Mouse (Mus musculus) forebrain, embryonic 16.5 days (tissue): ENCODE results near the gene Ppp2r5d. TPM values are rescaled to one million over a fixed set of nuclear protein-coding genes. Genes with fewer than 3 reads are reported as not detected.

Experiments
- ATAC-seq: fragments of 200-750 bp; cut with Nextera tagmentation; 2 replicates; pipeline ENCODE4 v1.8.0; 2017; ENCODE audit warnings: mild to moderate bottlenecking, moderate library complexity
- H3K27ac ChIP-seq: fragments of 300-500 bp; sonication (generic); 2 replicates; pipeline ENCODE4 v1.5.1; 2014; ENCODE audit warnings: low read length, control low read depth
- H3K27me3 ChIP-seq: fragments of 300-500 bp; sonication (generic); replicated peaks from 2 replicates; pipeline ENCODE4 v1.6.1; 2014; ENCODE audit warnings: low read length; ENCODE audit not compliant: control insufficient read depth, insufficient read depth
- H3K36me3 ChIP-seq: fragments of 300-500 bp; sonication (generic); 2 replicates; pipeline ENCODE4 v1.6.1; 2014; ENCODE audit not compliant: control insufficient read depth, insufficient read depth
- H3K4me1 ChIP-seq: fragments of 300-500 bp; sonication (generic); replicated peaks from 2 replicates; pipeline ENCODE4 v1.6.1; 2014; ENCODE audit warnings: low read length; ENCODE audit not compliant: control insufficient read depth, insufficient read depth
- H3K4me2 ChIP-seq: fragments of 300-500 bp; sonication (generic); 2 replicates; pipeline ENCODE4 v1.6.1; 2014; ENCODE audit warnings: mild to moderate bottlenecking, low read length, control low read depth
- H3K4me3 ChIP-seq: fragments of 300-500 bp; sonication (generic); replicated peaks from 2 replicates; pipeline ENCODE4 v1.5.1; 2014; ENCODE audit warnings: mild to moderate bottlenecking, low read length, control low read depth
- H3K9ac ChIP-seq: fragments of 300-500 bp; sonication (generic); replicated peaks from 2 replicates; pipeline ENCODE4 v1.6.1; 2014; ENCODE audit warnings: low read depth, low read length, control low read depth
- H3K9me3 ChIP-seq: fragments of 300-500 bp; sonication (generic); 2 replicates; pipeline ENCODE4 v1.6.1; 2016; ENCODE audit warnings: low read length; ENCODE audit not compliant: control insufficient read depth
- WGBS: fragments of 180-500 bp; shearing (Covaris S2); extraction: QIAGEN DNeasy Blood & Tissue Kit; methylation state at CpG from one replicate; pipeline ENCODE4 v1.1.7; 2014; 5-methylcytosine and 5-hydroxymethylcytosine counted together
- polyA plus RNA-seq: library from polyadenylated mRNA; unstranded; fragments of >200 nt; fragmentation: Nextera tagmentation; extraction: Ambion mirVana; gene quantifications from 2 replicates; pipeline ENCODE4 v1.2.1, GENCODE M21; 2015

Ppp2r5d gene
- polyA plus RNA-seq, 1 experiment from 2014 or later: 96.6 TPM

- Histone ChIP-seq H3K4me1 (peaks cover 24% of the 10 kb centered on the region), H3K27me3 (no peaks in the 10 kb centered on the region), H3K4me2 (peak within 1 kb of the TSS; percentile 96), H3K4me3 (peak within 1 kb of the TSS; percentile 69), H3K36me3 (peaks cover 9% of the 10 kb centered on the region; the same call in 1 of the 2 replicates), H3K9ac (peak within 1 kb of the TSS; percentile 77), H3K9me3 (no peaks in the 10 kb centered on the region), H3K27ac (peak within 1 kb of the TSS; percentile 86)
- WGBS: under 1% methylated on average over 53 of the region's 53 CpGs
- ATAC-seq: peak; percentile 75
Observed at GRCm38 (mm10) chr17:46645561-46646321, 59.2 kb downstream of the Ppp2r5d start, which contains the start of the genes Klc4 and Mrpl2. TSS of gene Klc4 (minus strand) at chr17:46646022. TSS of gene Mrpl2 (plus strand) at chr17:46646229.

- Histone ChIP-seq H3K4me3 (peak overlapping the region; percentile 69), H3K36me3 (peaks cover 12% of the 10 kb centered on the region), H3K9ac (peak overlapping the region; percentile 74), H3K9me3 (no peaks in the 10 kb centered on the region), H3K4me2 (peak overlapping the region; percentile 94), H3K27ac (no peak overlapping the region; the same call in 1 of the 2 replicates), H3K4me1 (peaks cover 24% of the 10 kb centered on the region), H3K27me3 (no peaks in the 10 kb centered on the region)
- ATAC-seq: no peak
- 9% methylated on average over 10 of the region's 11 CpGs for WGBS
Observed at GRCm38 (mm10) chr17:46644916-46645475, 59.9 kb downstream of the Ppp2r5d start.

- Histone ChIP-seq H3K36me3 (peaks cover 12% of the 10 kb centered on the region), H3K27ac (no peak overlapping the region), H3K4me3 (no peak overlapping the region)
Observed at GRCm38 (mm10) chr17:46644152-46644805, 60.6 kb downstream of the Ppp2r5d start.

GRCm38 (mm10) chr17:46642060-46642459, 62.9 kb downstream of the Ppp2r5d start:
- H3K27ac ChIP-seq: no peak overlapping the region
- H3K4me2 ChIP-seq: no peak overlapping the region
- H3K36me3 ChIP-seq: peaks cover 14% of the 10 kb centered on the region
- peaks cover 23% of the 10 kb centered on the region for H3K4me1 ChIP-seq
- H3K9me3 ChIP-seq: no peaks in the 10 kb centered on the region
- no peaks in the 10 kb centered on the region for H3K27me3 ChIP-seq
- H3K4me3 ChIP-seq: no peak overlapping the region
- ATAC-seq: no peak
- WGBS: 88% methylated on average over 17 of the region's 17 CpGs
- no peak overlapping the region for H3K9ac ChIP-seq

More at GRCm38 (mm10) chr17:46644152-46644805, 60.6 kb downstream of the Ppp2r5d start:
- Histone ChIP-seq H3K9me3 (no peaks in the 10 kb centered on the region), H3K9ac (no peak overlapping the region), H3K4me2 (peak overlapping the region; percentile 94; the same call in 1 of the 2 replicates), H3K4me1 (peaks cover 20% of the 10 kb centered on the region), H3K27me3 (no peaks in the 10 kb centered on the region)
- 89% methylated on average over 12 of the region's 12 CpGs for WGBS
- ATAC-seq: no peak

GRCm38 (mm10) chr17:46639929-46640328, 65.0 kb downstream of the Ppp2r5d start:
- no peak overlapping the region for H3K9ac ChIP-seq
- H3K27ac ChIP-seq: no peak overlapping the region
- H3K36me3 ChIP-seq: peaks cover 14% of the 10 kb centered on the region
- H3K4me3 ChIP-seq: no peak overlapping the region
- no peaks in the 10 kb centered on the region for H3K27me3 ChIP-seq
- H3K4me1 ChIP-seq: peaks cover 24% of the 10 kb centered on the region
- no peak overlapping the region for H3K4me2 ChIP-seq
- 85% methylated on average over 9 of the region's 9 CpGs for WGBS
- no peak for ATAC-seq
- no peaks in the 10 kb centered on the region for H3K9me3 ChIP-seq

GRCm38 (mm10) chr17:46636831-46637523, 67.9 kb downstream of the Ppp2r5d start:
- H3K9ac ChIP-seq: peak overlapping the region; percentile 36; the same call in 1 of the 2 replicates
- H3K27me3 ChIP-seq: no peaks in the 10 kb centered on the region
- WGBS: 9% methylated on average over 15 of the region's 15 CpGs
- no peak overlapping the region for H3K4me3 ChIP-seq
- H3K9me3 ChIP-seq: no peaks in the 10 kb centered on the region
- H3K4me2 ChIP-seq: peak overlapping the region; percentile 28
- H3K27ac ChIP-seq: peak overlapping the region; percentile 65
- peaks cover 13% of the 10 kb centered on the region for H3K36me3 ChIP-seq
- peaks cover 16% of the 10 kb centered on the region for H3K4me1 ChIP-seq
- ATAC-seq: peak; percentile 83

Other genes starting within 250 kb of the Ppp2r5d start
- gene Ttbk1, start 217.4 kb downstream of the Ppp2r5d start, polyA plus RNA-seq: 5.1 and 5.6 TPM in 2 replicates
- 26.0 and 26.6 TPM in 2 replicates for gene Dnph1, start 208.4 kb downstream of the Ppp2r5d start, polyA plus RNA-seq
- 17.3 and 19.8 TPM in 2 replicates for gene Cul9, start 158.7 kb downstream of the Ppp2r5d start, polyA plus RNA-seq
- 3.4 and 3.6 TPM in 2 replicates for gene Srf, start 148.9 kb downstream of the Ppp2r5d start, polyA plus RNA-seq
- gene Ptk7, start 75.6 kb downstream of the Ppp2r5d start, polyA plus RNA-seq: 33.9 and 36.5 TPM in 2 replicates
- gene Klc4, start 59.1 kb downstream of the Ppp2r5d start, polyA plus RNA-seq: 42.8 and 43.9 TPM in 2 replicates
- gene Mrpl2, start 58.9 kb downstream of the Ppp2r5d start, polyA plus RNA-seq: 66.1 and 74.9 TPM in 2 replicates
- gene Cul7, start 54.8 kb downstream of the Ppp2r5d start, polyA plus RNA-seq: 38.8 and 42.8 TPM in 2 replicates
- 47.7 and 51.1 TPM in 2 replicates for gene Rrp36, start 30.8 kb downstream of the Ppp2r5d start, polyA plus RNA-seq
- gene Mea1, start 26.3 kb downstream of the Ppp2r5d start, polyA plus RNA-seq: 208 and 240 TPM in 2 replicates
- 191 and 194 TPM in 2 replicates for gene Klhdc3, start 24.2 kb downstream of the Ppp2r5d start, polyA plus RNA-seq
- gene Pex6, start 6.4 kb upstream of the Ppp2r5d start, polyA plus RNA-seq: 22.7 and 24.6 TPM in 2 replicates
- gene Gnmt, start 24.1 kb upstream of the Ppp2r5d start, polyA plus RNA-seq: 0.93 and 1.1 TPM in 2 replicates
- 61.9 and 64.5 TPM in 2 replicates for gene Cnpy3, start 47.1 kb upstream of the Ppp2r5d start, polyA plus RNA-seq
- gene Ptcra, start 58.6 kb upstream of the Ppp2r5d start, polyA plus RNA-seq: 0.39 TPM in 1 of 2 replicates, not detected in the other
- gene 2310039H08Rik, start 67.5 kb upstream of the Ppp2r5d start, polyA plus RNA-seq: 52.8 and 56.0 TPM in 2 replicates
- gene Rpl7l1, start 77.6 kb upstream of the Ppp2r5d start, polyA plus RNA-seq: 107 and 115 TPM in 2 replicates
- 8.8 and 10.0 TPM in 2 replicates for gene Bicral, start 153.4 kb upstream of the Ppp2r5d start, polyA plus RNA-seq
- gene Tbcc, start 185.6 kb upstream of the Ppp2r5d start, polyA plus RNA-seq: 52.6 and 55.6 TPM in 2 replicates
- gene Prph2, start 205.3 kb upstream of the Ppp2r5d start, polyA plus RNA-seq: not detected in 2 replicates